Mouse (Mus musculus) ovary, adult 2 months (tissue): Measurements from ENCODE around the gene Catsperg2. TPM values are rescaled to one million over a fixed set of nuclear protein-coding genes. Genes with fewer than 3 reads are reported as not detected.

ENCODE experiments used
- polyA plus RNA-seq: library from polyadenylated mRNA; depleted of rRNA; stranded (reverse); fragments of >200 nt; gene quantifications from 2 replicates; pipeline ENCODE4 v1.2.3, GENCODE M21; 2012; rRNA removed

The Catsperg2 gene
- 0.12 and 0.15 TPM in 2 replicates for polyA plus RNA-seq

GRCm38 (mm10) chr7:29726860-29727259 is at the start of gene Catsperg2:
TSS of gene Catsperg2 (minus strand) at chr7:29727032.

DNA sequence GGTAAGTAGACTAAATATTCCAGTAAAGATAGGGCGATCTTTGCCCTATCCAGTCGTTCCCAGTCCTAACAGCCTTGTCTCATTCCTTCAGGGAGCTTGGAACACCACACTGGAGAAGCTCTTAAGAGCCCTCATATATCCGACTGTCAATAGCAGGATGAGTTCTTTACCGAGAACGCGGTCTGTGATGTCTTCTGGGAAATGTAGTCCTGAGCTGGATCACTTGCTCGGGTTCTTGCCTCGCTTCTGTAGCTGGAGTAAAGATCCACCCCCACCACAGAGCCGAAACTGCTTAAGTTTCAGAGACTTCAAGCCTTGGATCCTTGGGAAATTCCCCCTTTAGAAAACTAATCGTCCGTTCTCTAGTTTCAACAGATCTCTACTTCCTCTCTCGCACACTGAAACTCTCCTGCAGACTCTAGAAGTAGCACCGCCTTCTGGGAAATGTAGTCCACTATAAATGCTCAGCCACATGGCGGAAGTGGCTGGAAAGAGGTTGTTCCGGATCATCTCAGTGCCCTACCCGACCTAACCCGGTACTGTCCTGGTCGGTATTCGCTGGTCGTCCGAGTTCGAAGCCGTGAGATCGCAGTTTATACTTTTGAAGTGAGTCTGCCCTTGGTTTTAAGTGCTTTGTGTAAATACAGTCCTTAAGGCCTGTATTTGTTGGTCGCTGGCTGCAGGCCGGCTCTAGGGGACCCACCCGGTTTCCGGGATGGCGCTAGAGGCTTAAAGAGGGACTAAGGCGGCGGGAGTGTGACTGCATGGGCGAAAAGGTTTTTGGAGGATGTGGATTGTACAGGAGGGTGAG is 41.5 kb upstream of the Catsperg2 start, which contains the start of gene Zfp84:
Gene Zfp84 (plus strand): TSS at position 463 of the 811 bp plus-strand sequence.

Other genes starting within 250 kb of the Catsperg2 start
- gene Sipa1l3, start 208.4 kb downstream of the Catsperg2 start, polyA plus RNA-seq, result 87.8 and 115 TPM in 2 replicates
- 3.1 and 4.0 TPM in 2 replicates for gene Zfp84, start 41.5 kb upstream of the Catsperg2 start, polyA plus RNA-seq
- gene Zfp30, start 57.0 kb upstream of the Catsperg2 start, polyA plus RNA-seq, result 4.4 and 4.5 TPM in 2 replicates
- gene Zfp790, start 89.1 kb upstream of the Catsperg2 start, polyA plus RNA-seq, result 2.0 and 2.3 TPM in 2 replicates
- 0.32 and 0.39 TPM in 2 replicates for gene Zfp940, start 126.6 kb upstream of the Catsperg2 start, polyA plus RNA-seq
- 0.85 TPM in 2 replicates for gene Zfp420, start 132.9 kb upstream of the Catsperg2 start, polyA plus RNA-seq
- gene Zfp27, start 179.5 kb upstream of the Catsperg2 start, polyA plus RNA-seq, result 2.6 and 2.9 TPM in 2 replicates
- gene Zfp383, start 181.2 kb upstream of the Catsperg2 start, polyA plus RNA-seq, result 1.2 and 1.7 TPM in 2 replicates
- 6.0 and 18.7 TPM in 2 replicates for gene Zfp74, start 227.1 kb upstream of the Catsperg2 start, polyA plus RNA-seq